Mouse (Mus musculus): ENCODE results near the gene BC028528. TPM values are rescaled to one million over a fixed set of nuclear protein-coding genes. Genes with fewer than 3 reads are reported as not detected.
"Not testable (repeated sequence)": the region's sequence is repeated elsewhere in the genome, so short reads cannot be mapped to it uniquely, and the experiment has no call there.

Gene BC028528
- polyA plus RNA-seq, 1 experiment from 2014 or later = 26.3 TPM

DNA sequence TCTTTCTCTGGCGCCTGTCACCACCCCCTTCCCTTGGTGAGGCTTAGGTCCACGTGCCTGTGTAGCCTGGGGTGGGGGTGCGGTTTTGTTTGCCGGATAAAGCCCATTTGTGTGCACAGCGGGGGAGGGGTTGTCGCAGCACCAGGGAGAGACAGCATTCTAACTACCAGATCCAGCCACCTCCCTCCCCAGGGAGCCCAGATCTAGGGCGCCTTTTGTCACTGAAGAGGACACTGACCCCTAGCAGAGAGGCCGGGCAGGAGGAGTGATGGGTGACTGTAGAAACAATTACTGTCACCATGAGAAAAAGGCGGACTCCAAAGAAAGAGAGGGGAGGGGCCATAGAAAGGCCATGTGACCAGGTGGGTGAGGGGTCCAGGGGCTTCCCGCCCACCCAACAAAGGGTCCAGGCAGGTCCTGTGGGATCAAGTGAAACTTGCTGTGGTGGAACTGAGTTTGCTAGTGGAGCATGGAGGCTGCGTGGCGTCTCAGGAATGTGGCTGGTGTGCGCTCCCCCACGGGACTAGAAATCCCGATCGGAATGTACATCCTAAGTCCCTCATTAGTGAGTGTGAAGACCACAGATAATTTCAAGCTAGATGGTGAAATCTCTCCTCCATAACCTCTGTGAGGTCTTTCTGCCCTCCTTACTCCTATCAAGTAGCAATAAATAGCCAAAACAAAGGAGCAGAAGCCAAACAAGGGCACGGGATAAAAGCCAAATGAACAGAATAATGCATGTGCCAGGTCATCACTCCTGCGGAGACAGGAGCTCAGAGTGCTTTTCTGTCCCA lies 13.5 kb upstream of the BC028528 start:
- no peaks in the 10 kb centered on the region for H3K36me3 ChIP-seq
- WGBS = 0% methylated on average over 18 of the region's 18 CpGs
- peak overlapping the region; percentile 75 for H3K27ac ChIP-seq (ENCODE audit: poor library complexity, severe bottlenecking)
- H3K9ac ChIP-seq = peak overlapping the region; percentile 77
- peak overlapping the region; percentile 50 for H3K4me3 ChIP-seq
- peaks cover 44% of the 10 kb centered on the region for H3K4me1 ChIP-seq (replicated peaks)
- peak overlapping the region; percentile 73 for H3K4me2 ChIP-seq
- peak; percentile 60; the same call in 1 of the 2 replicates for ATAC-seq (ENCODE audit: insufficient number of reproducible peaks, low FRiP score)
- H3K27me3 ChIP-seq (replicated peaks) = no peaks in the 10 kb centered on the region
- no peaks in the 10 kb centered on the region for H3K9me3 ChIP-seq (replicated peaks)

DNA sequence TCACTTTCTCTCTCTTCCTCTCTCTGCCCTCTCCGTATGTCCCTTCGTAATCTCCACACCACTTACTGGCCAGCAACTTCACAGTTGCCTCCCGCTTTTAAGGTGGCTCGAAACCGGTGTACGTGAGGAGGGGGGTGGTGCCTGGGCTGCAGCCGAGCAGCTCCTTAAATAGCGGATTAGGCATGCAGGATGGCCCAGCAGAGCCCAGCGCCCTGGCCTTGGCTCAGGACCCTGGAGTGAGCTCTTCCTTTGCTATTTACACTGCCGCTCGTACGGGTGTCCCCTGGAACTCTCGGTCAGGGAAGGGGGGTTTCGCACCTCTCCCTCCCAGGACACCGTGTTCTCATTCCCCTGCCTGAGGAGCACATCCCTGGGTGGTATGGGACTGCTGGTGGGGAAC lies 12.8 kb upstream of the BC028528 start, which contains the start of gene Car14:
Gene Car14 (minus strand): TSS at position 124 of the 400 bp plus-strand sequence.
- H3K4me1 ChIP-seq (replicated peaks) = peaks cover 44% of the 10 kb centered on the region
- ATAC-seq (ENCODE audit: insufficient number of reproducible peaks, low FRiP score) = peak; percentile 49; the same call in 1 of the 2 replicates
- WGBS = under 1% methylated on average over 15 of the region's 15 CpGs

DNA sequence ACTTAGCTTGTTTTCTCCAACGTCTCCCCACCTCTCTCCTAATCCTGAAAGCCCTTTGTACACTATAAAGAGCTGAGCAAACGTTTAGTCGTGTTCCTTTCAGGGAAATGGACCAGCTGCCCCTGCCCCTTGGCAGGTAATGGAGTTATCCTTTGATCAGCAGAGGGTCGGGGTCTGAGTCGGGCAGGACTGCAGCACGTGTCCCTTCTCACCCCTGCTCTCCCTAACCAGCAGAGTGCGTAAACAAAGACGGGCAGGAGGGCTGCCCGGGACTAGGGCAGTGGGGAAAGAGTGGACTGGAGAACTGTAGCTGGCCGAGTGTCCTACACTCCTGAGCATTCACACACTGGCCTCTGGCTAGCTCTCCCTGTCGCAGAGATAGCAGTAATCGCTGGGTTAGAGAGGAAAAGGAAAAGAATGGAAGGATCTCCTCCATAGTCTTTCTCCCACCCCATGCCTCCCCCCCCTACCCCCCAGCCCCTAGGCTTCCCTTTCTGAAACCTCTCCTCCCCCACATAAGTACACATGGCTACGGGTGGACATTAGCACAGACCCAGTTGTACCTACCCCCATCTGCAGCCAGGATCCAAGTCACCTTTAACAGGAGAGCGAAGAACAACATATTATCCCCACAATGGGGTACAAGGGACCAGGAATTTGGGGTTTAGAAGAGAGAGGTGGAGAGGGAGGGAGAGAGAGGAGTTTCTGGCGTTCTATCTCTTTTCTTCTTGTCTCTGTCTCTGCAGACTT lies 12.1 kb upstream of the BC028528 start:
- peak overlapping the region; percentile 77 for H3K9ac ChIP-seq
- 3% methylated on average over 15 of the region's 15 CpGs for WGBS
- H3K4me1 ChIP-seq (replicated peaks) = peaks cover 44% of the 10 kb centered on the region

More for the DNA sequence above, 12.8 kb upstream of the BC028528 start, which contains the start of gene Car14:
- H3K9me3 ChIP-seq (replicated peaks) = no peaks in the 10 kb centered on the region
- no peaks in the 10 kb centered on the region for H3K27me3 ChIP-seq (replicated peaks)
- H3K36me3 ChIP-seq = no peaks in the 10 kb centered on the region
- H3K9ac ChIP-seq = peak within 1 kb of the TSS; percentile 77
- H3K4me2 ChIP-seq = peak within 1 kb of the TSS; percentile 73
- peak within 1 kb of the TSS; percentile 50 for H3K4me3 ChIP-seq
- H3K27ac ChIP-seq (ENCODE audit: poor library complexity, severe bottlenecking) = peak within 1 kb of the TSS; percentile 75

DNA sequence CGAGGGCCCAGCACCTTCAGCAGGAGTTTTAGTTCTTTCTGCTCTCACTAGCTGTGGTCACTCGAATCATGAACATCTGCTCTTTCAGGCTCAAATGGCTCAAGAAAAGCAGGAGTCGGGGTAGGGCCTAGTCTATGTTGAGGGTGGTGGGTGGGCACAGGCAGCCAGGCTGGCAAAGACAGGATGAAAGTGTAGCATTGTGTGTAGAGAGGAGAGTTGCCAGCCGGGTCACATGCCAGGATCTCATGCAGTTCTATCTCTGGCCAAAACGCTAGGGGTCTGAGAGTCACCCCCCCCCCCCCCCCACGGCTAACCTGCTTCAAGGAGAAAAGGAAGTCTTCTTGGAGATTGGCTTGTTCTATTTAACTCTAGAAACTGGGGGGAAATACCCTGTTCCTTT lies 10.8 kb upstream of the BC028528 start:
- peaks cover 9% of the 10 kb centered on the region; the same call in 1 of the 2 replicates for H3K36me3 ChIP-seq
- no peak for ATAC-seq (ENCODE audit: insufficient number of reproducible peaks, low FRiP score)
- H3K4me3 ChIP-seq = peak overlapping the region; percentile 8
- peak overlapping the region; percentile 66 for H3K27ac ChIP-seq (ENCODE audit: poor library complexity, severe bottlenecking)
- H3K4me2 ChIP-seq = peak overlapping the region; percentile 73
- H3K27me3 ChIP-seq (replicated peaks) = no peaks in the 10 kb centered on the region
- WGBS = 27% methylated on average over 6 of the region's 6 CpGs
- peak overlapping the region; percentile 46; the same call in 1 of the 2 replicates for H3K9ac ChIP-seq
- H3K9me3 ChIP-seq (replicated peaks) = no peaks in the 10 kb centered on the region
- peaks cover 44% of the 10 kb centered on the region for H3K4me1 ChIP-seq (replicated peaks)

More for the DNA sequence above, 12.1 kb upstream of the BC028528 start:
- H3K27ac ChIP-seq (ENCODE audit: poor library complexity, severe bottlenecking) = peak overlapping the region; percentile 75
- no peaks in the 10 kb centered on the region for H3K36me3 ChIP-seq
- peak overlapping the region; percentile 50 for H3K4me3 ChIP-seq
- H3K4me2 ChIP-seq = peak overlapping the region; percentile 73
- ATAC-seq (ENCODE audit: insufficient number of reproducible peaks, low FRiP score) = no peak
- no peaks in the 10 kb centered on the region for H3K9me3 ChIP-seq (replicated peaks)
- H3K27me3 ChIP-seq (replicated peaks) = no peaks in the 10 kb centered on the region

DNA sequence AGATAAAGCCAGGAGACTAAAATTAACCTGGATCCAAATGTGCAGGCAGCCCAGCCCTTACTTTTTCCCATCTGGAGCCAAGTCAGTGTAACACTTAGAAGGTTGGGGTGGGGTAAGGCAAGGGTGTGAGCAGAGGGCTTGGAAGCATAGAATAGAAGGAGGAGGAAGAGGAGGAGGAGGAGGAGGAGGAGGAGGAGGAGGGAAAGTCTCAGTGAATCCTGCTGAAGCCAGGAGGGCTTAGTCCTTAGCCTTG lies 10.5 kb upstream of the BC028528 start:
- Histone ChIP-seq H3K4me2 (peak overlapping the region; percentile 73), H3K4me1 (replicated peaks) (peaks cover 44% of the 10 kb centered on the region), H3K36me3 (peaks cover 12% of the 10 kb centered on the region; the same call in 1 of the 2 replicates), H3K27me3 (replicated peaks) (no peaks in the 10 kb centered on the region), H3K9ac (peak overlapping the region; percentile 46), H3K9me3 (replicated peaks) (no peaks in the 10 kb centered on the region), H3K27ac (ENCODE audit: poor library complexity, severe bottlenecking) (peak overlapping the region; percentile 66), H3K4me3 (peak overlapping the region; percentile 8; the same call in 1 of the 2 replicates)
- ATAC-seq (ENCODE audit: insufficient number of reproducible peaks, low FRiP score) = no peak

DNA sequence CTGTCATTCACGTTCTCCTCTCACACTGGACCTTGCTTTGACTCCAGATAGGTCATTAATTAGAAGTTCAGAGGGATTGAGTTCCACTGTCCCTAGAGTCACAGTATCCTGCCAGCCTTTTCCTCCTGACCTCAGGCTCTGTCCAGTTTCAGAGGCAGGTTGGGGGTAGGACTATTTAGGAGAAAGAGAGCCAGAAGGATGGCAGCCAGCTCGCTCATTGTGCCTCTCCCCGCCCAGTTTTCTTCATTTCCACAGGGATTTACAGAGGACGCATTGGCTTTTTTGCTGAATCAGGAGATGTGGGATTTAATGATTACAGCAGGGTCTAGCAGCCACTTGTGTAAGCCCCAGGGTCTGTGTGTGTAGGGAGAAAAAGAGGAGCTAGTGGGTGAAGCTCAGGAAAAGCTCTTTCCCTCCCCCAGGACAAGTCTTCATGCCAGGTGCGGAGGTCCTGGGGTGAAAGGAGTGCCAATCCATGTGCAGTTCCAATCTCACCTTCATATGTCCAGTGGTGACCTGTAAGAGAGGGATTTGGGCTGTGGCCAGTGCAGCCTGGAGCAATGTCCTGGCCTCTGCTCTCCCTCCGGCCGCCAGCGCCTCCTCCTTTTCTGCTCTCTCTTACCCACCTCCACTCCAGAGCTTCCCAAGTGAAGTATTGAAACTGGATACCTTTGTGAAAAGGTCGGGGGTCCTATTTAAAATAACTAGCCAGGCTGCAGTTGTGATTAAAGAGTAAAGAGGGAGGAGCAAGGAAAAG lies 10.0 kb upstream of the BC028528 start:
- H3K4me2 ChIP-seq = peak overlapping the region; percentile 73
- no peak for ATAC-seq (ENCODE audit: insufficient number of reproducible peaks, low FRiP score)
- H3K27ac ChIP-seq (ENCODE audit: poor library complexity, severe bottlenecking) = peak overlapping the region; percentile 66; the same call in 1 of the 2 replicates
- WGBS = 59% methylated on average over 9 of the region's 9 CpGs
- H3K27me3 ChIP-seq (replicated peaks) = no peaks in the 10 kb centered on the region
- peaks cover 12% of the 10 kb centered on the region; the same call in 1 of the 2 replicates for H3K36me3 ChIP-seq
- H3K9me3 ChIP-seq (replicated peaks) = no peaks in the 10 kb centered on the region
- peak overlapping the region; percentile 46 for H3K9ac ChIP-seq
- H3K4me1 ChIP-seq (replicated peaks) = peaks cover 44% of the 10 kb centered on the region
- no peak overlapping the region for H3K4me3 ChIP-seq

DNA sequence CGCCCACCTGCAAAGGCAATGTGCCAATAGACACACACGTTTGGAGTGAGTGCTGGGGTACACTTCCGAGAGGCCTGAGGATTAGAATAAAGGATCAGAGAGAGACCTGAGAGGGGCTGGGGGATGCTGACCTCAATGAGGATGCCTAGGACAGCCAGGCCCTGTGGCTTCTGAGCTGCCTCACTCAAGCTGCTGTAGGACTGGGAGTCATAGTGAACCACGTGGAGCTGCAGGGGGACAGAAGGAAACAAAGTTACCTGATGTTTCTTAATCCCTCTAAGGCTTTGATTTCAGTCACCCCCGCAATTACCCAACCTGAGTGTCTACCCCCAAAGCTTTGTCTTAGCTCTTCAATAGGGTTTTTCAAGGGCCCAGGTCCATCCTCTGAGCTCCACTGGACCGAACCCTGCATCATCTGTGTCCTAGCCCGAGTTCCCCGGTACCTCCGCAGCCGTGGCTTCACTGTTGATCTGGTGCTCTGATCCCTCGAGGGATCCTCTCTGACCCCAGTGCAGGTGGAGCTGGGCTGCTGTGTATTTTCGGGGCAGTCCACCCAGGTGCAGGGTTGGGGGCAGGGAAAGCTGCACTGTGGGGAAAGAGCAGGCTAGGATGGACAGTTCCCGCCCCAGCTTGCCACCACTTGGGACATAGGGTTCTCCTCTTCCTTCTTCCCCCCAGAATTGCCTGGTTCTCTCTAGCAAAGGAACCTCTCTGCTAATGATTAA lies 8.2 kb upstream of the BC028528 start:
- H3K4me1 ChIP-seq (replicated peaks) = peaks cover 35% of the 10 kb centered on the region
- 74% methylated on average over 13 of the region's 13 CpGs for WGBS
- no peaks in the 10 kb centered on the region for H3K9me3 ChIP-seq (replicated peaks)
- ATAC-seq (ENCODE audit: insufficient number of reproducible peaks, low FRiP score) = no peak
- H3K36me3 ChIP-seq = peaks cover 19% of the 10 kb centered on the region; the same call in 1 of the 2 replicates
- H3K27ac ChIP-seq (ENCODE audit: poor library complexity, severe bottlenecking) = no peak overlapping the region
- no peaks in the 10 kb centered on the region for H3K27me3 ChIP-seq (replicated peaks)
- no peak overlapping the region for H3K4me2 ChIP-seq
- no peak overlapping the region for H3K9ac ChIP-seq
- H3K4me3 ChIP-seq = no peak overlapping the region

DNA sequence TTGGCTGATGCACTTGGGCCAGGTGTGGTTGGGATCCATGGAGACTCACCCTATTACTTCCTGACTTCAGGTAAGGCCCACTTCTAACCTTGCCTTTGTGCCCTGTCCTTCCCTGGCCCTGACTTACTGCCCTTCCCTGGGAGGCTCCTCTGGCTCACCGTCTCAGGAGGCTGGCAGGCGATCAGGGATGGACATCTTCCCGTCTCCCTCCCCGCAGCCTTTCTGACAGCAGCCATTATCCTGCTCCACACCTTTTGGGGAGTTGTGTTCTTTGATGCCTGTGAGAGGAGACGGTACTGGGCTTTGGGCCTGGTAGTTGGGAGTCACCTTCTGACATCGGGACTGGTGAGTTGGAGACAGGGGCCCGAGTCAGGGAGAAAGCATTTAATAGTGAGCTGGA lies 3.7 kb upstream of the BC028528 start:
- Histone ChIP-seq H3K36me3 (peaks cover 19% of the 10 kb centered on the region; the same call in 1 of the 2 replicates), H3K4me1 (replicated peaks) (peaks cover 33% of the 10 kb centered on the region), H3K4me2 (peak overlapping the region; percentile 83), H3K9ac (0 out of 2 replicates have a peak overlapping the region, but pooled peaks have one; percentile 8)
- ATAC-seq (ENCODE audit: insufficient number of reproducible peaks, low FRiP score); H3K9me3 ChIP-seq (replicated peaks); H3K4me3 ChIP-seq; H3K27me3 ChIP-seq (replicated peaks); H3K27ac ChIP-seq (ENCODE audit: poor library complexity, severe bottlenecking): not testable (repeated sequence)
- WGBS = 81% methylated on average over 7 of the region's 7 CpGs

DNA sequence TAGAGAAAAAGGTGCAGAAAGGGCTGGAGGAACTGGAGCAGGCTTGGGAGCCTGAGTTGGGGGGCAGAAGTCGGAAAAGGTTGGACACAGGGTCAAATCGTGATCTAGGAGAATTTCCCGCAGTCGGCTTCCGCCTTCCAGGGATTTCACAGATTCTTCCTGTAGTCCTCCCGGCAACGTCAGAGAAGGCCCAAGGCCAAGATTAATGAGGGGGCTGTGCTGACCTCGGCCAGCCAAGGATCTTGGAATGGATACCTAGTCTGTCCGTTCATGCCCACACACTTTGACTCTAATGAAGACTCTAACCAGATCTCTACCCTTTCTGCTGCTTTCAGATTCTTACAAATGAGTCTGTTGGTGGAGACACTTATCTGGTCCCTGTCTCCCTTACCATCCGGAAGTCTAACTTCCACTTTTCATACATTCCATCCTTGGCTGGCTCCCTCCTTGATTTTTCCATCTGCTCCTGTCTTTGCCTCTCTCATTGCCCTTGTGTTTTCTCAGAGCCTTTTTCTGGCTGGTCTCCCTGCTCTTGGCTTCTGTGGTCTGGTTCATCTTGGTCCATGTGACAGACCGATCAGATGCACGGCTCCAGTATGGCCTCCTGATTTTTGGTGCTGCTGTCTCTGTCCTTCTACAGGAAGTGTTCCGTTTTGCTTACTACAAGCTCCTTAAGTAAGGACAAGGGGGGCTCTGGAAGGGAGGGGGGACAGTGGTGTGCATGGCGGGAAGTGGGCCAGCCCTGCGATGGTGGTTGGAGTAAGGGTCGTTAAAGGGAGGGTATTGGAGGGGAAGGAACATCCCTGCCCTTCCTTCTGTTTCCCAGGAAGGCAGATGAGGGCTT lies 2.7 kb upstream of the BC028528 start:
- Histone ChIP-seq H3K27me3 (replicated peaks) (no peaks in the 10 kb centered on the region), H3K9me3 (replicated peaks) (no peaks in the 10 kb centered on the region), H3K36me3 (peaks cover 19% of the 10 kb centered on the region; the same call in 1 of the 2 replicates), H3K4me3 (peak overlapping the region; percentile 77), H3K4me2 (peak overlapping the region; percentile 83), H3K9ac (peak overlapping the region; percentile 83), H3K4me1 (replicated peaks) (peaks cover 36% of the 10 kb centered on the region), H3K27ac (ENCODE audit: poor library complexity, severe bottlenecking) (peak overlapping the region; percentile 88)
- ATAC-seq (ENCODE audit: insufficient number of reproducible peaks, low FRiP score) = 0 out of 2 replicates have a peak, but pooled peaks have one; percentile 3
- 8% methylated on average over 16 of the region's 16 CpGs for WGBS
